Mouse (Mus musculus): ENCODE measurements around the gene Tmcc3. TPM values are rescaled to one million over a fixed set of nuclear protein-coding genes. Genes with fewer than 3 reads are reported as not detected.

Tmcc3 gene
- polyA plus RNA-seq, 1 experiment, result 22.1 TPM

DNA sequence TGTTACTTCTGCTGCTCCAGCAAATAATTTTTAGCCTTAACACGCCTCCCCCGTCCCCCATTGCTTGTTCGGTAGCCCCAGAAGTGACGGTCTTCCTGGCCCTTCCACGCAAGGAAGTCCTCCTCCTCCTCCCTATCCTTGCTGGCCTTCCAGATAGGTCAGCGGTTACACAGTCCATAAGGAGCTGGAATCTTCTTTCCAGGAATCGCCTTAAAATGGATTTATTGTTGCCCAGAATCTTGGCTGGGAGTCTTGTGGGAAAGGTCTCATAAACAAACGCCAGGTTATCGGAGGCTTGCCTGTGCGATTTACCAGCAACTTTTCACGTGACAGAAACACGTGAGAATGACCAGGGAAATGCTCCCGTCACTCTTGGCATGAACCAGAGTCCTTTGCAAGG lies 167.9 kb downstream of the Tmcc3 start:
- Histone ChIP-seq H3K27ac (ENCODE audit: insufficient read depth, low read depth, low read length) (no peak overlapping the region), H3K4me3 (ENCODE audit: insufficient read depth, low read length) (no peak overlapping the region), H3K4me1 (ENCODE audit: control insufficient read depth, insufficient read depth, low read length) (peaks cover 2% of the 10 kb centered on the region)
- TF ChIP-seq CTCF (IDR thresholded peaks at IDR 0.05; ENCODE audit: low read depth, low read length), result no peak
- TF ChIP-seq POLR2A (IDR thresholded peaks at IDR 0.05; ENCODE audit: borderline replicate concordance, low read depth, low read length), result no peak

DNA sequence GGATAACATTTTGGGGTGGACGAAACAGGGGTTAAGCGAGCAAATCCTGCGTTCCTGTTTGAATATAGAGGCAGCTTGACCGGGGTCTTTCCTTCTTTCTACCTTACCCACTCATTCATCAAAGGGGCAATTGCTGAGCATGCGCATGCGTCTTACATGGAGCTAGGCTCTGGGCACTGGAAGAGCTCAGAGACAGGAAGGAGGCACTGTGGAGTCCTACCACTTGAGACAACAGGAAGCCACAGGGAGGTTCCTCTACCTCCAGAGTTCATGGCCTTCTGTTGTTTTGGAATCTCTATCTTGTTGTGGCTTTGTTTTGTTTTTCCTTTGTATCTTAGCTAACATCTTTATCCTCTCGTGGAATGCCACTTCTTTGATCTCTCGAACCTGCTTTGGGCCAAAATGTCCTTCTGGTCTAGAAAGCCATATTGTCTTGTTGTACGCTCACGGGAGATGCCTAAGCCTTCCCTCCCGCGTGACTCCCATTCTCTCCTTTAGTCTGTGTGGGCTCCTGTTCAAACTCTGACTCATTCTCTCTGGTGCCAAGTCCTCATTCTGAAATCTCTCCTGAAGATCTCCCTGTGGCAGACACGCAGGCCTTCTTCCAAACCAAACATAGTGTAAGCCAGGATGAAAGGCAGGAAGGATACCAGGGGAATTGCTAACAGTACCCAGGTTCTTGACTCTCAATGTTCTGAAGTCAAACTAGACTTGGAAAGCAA lies 168.8 kb downstream of the Tmcc3 start:
- Histone ChIP-seq H3K4me1 (ENCODE audit: control insufficient read depth, insufficient read depth, low read length) (no peaks in the 10 kb centered on the region), H3K4me3 (ENCODE audit: insufficient read depth, low read length) (no peak overlapping the region), H3K27ac (ENCODE audit: insufficient read depth, low read depth, low read length) (no peak overlapping the region)
- TF ChIP-seq POLR2A (IDR thresholded peaks at IDR 0.05; ENCODE audit: borderline replicate concordance, low read depth, low read length), result no peak
- no peak for TF ChIP-seq CTCF (IDR thresholded peaks at IDR 0.05; ENCODE audit: low read depth, low read length)

DNA sequence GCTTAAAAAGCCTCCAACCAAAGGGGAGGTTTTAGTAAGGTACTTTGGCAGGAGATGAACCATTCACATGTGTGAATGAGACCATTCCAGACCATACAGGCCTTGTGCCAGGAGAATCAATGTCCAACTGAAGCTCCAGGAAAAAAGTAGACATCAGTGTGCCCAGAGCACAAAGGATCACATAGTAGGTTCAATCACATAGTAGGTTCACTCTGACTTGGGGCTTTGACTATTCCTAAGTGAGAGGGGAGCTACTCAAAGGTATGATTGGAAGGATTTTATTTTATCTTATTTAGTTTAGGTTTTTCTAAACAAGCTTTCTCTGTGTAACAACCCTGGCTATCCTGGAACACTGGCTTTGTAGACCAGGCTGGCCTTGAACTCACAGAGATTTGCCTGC lies 169.9 kb downstream of the Tmcc3 start:
- Histone ChIP-seq H3K27ac (ENCODE audit: insufficient read depth, low read depth, low read length) (no peak overlapping the region), H3K4me3 (ENCODE audit: insufficient read depth, low read length) (no peak overlapping the region), H3K4me1 (ENCODE audit: control insufficient read depth, insufficient read depth, low read length) (peaks cover 4% of the 10 kb centered on the region; the same call in 1 of the 2 replicates)
- TF ChIP-seq POLR2A (IDR thresholded peaks at IDR 0.05; ENCODE audit: borderline replicate concordance, low read depth, low read length), result no peak
- TF ChIP-seq CTCF (IDR thresholded peaks at IDR 0.05; ENCODE audit: low read depth, low read length), result no peak

DNA sequence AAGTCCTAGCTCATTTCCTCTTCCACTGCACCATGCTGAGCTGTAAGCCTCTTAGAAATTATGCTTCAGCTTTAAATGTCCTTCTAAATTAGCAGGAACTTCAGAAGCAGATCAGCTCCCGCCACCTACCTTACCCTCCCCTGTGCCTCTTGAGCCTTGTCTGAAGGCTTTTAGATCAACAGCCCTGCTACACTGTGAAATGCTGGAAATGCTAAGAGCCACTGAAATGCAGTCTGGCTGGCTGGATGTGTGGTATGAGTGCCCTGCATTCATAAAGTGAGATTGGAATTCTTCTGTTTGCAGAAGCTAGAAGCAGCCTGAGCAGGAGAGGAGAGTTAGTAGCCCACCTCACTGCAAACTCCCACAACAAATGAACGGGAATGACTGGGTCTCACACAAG lies 174.4 kb downstream of the Tmcc3 start:
- TF ChIP-seq POLR2A (IDR thresholded peaks at IDR 0.05; ENCODE audit: borderline replicate concordance, low read depth, low read length), result no peak
- no peak for TF ChIP-seq CTCF (IDR thresholded peaks at IDR 0.05; ENCODE audit: low read depth, low read length)
- no peak overlapping the region for H3K4me3 ChIP-seq (ENCODE audit: insufficient read depth, low read length)
- H3K4me1 ChIP-seq (ENCODE audit: control insufficient read depth, insufficient read depth, low read length), result peaks cover 11% of the 10 kb centered on the region
- no peak overlapping the region for H3K27ac ChIP-seq (ENCODE audit: insufficient read depth, low read depth, low read length)

DNA sequence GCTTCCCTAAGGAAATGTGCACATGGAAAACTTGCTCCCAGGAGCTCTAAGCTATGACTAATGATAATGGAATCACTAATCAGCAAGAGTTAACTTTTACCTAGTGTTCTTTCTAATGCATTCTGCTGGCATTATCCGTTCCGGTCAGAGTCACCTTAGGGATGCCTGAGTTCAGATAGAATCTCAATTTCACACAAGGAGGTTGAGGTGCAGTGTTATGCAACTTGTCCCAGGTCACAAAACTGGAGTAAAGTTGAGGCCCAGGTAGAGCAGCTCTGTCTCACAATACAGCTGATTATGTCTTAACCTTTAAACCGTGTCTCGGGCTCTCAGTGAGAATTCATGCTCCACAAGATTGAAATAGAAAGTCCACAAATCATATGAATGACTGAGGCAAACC lies 177.8 kb downstream of the Tmcc3 start:
- TF ChIP-seq CTCF (IDR thresholded peaks at IDR 0.05; ENCODE audit: low read depth, low read length) (no peak), POLR2A (IDR thresholded peaks at IDR 0.05; ENCODE audit: borderline replicate concordance, low read depth, low read length) (no peak)
- H3K4me1 ChIP-seq (ENCODE audit: control insufficient read depth, insufficient read depth, low read length), result peaks cover 11% of the 10 kb centered on the region
- no peak overlapping the region for H3K27ac ChIP-seq (ENCODE audit: insufficient read depth, low read depth, low read length)
- H3K4me3 ChIP-seq (ENCODE audit: insufficient read depth, low read length), result no peak overlapping the region

DNA sequence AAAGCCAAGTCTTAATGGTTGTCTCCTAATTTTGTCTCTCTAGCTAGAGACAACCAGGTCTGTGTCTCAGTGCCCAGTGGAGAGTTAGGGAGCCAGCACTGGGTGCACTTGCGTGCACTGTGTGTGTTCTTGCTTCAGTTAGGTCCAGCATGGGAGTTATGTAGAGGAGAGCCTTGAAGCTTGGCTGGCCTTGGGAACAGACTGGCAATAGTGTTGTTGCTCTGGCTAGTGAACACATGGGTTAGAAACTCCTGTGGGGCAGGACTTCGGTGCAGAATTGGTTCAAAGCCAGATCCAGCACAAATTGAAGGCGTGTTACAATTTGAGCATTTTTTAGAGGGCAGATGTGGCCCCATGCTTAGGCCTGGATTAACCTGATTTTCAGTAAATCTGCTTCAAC lies 179.3 kb downstream of the Tmcc3 start:
- peaks cover 11% of the 10 kb centered on the region for H3K4me1 ChIP-seq (ENCODE audit: control insufficient read depth, insufficient read depth, low read length)

DNA sequence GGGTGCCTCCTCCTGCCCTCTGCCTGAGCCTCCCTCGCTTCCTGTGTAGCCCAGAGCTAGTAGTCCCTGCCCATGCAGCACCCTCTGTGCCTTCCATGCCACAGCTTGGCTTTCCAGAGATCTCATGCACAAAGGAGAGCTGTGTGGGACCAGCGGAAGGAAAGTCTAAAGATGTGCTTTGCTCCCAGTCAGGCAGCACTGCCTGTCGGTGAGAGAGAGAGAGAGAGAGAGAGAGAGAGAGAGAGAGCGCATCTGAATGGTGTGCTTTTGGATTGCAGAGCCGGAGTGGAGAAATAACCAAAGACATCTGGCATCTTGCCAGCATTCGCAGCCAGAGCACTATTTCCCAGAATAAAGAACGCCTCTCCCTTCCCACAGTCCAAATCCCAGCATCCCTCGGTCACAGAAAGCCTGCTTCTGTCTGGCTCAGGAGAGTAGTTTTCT lies 182.7 kb downstream of the Tmcc3 start:
- H3K4me3 ChIP-seq (ENCODE audit: insufficient read depth, low read length), result no peak overlapping the region
- TF ChIP-seq POLR2A (IDR thresholded peaks at IDR 0.05; ENCODE audit: borderline replicate concordance, low read depth, low read length) (no peak), CTCF (IDR thresholded peaks at IDR 0.05; ENCODE audit: low read depth, low read length) (no peak)
- H3K4me1 ChIP-seq (ENCODE audit: control insufficient read depth, insufficient read depth, low read length), result no peaks in the 10 kb centered on the region
- no peak overlapping the region for H3K27ac ChIP-seq (ENCODE audit: insufficient read depth, low read depth, low read length)

More for the DNA sequence above, 179.3 kb downstream of the Tmcc3 start:
- Histone ChIP-seq H3K4me3 (ENCODE audit: insufficient read depth, low read length) (no peak overlapping the region), H3K27ac (ENCODE audit: insufficient read depth, low read depth, low read length) (no peak overlapping the region)
- TF ChIP-seq POLR2A (IDR thresholded peaks at IDR 0.05; ENCODE audit: borderline replicate concordance, low read depth, low read length), result no peak
- TF ChIP-seq CTCF (IDR thresholded peaks at IDR 0.05; ENCODE audit: low read depth, low read length), result no peak

DNA sequence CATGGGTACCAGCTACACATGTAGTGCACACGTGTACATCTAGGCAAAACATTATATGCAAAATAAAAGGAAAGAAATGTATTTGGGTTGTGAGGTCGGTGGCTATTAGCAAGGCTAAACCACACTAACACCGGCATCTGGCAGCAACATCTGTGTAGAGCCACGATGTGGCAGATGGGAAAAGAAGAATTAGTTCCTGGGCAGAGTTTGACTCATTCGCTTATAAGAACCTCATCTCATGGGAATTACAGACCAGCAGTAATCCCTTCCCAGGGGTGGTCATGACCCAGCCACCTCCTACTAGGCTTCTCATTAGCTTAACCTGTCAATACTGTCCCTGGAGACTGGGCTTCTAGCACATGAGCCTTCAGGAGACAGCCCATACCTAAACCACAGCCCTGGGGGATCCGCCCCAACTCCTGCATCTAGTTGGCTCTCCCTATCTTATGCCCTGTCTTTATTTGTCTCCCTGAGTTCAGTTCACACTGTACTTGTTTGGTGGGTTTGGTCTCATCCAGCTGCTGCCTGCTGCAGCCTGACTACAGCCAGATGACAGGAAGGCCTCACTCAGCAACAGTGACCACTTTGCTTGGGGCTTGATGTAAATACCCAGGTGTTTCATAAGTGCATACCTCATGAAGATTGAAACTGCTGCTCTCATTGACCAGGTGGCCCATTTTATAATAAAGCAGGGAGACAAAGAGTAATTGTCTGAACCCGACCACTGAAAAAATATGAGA lies 183.9 kb downstream of the Tmcc3 start:
- no peak overlapping the region for H3K27ac ChIP-seq (ENCODE audit: insufficient read depth, low read depth, low read length)
- TF ChIP-seq CTCF (IDR thresholded peaks at IDR 0.05; ENCODE audit: low read depth, low read length) (no peak), POLR2A (IDR thresholded peaks at IDR 0.05; ENCODE audit: borderline replicate concordance, low read depth, low read length) (no peak)
- H3K4me3 ChIP-seq (ENCODE audit: insufficient read depth, low read length), result no peak overlapping the region
- no peaks in the 10 kb centered on the region for H3K4me1 ChIP-seq (ENCODE audit: control insufficient read depth, insufficient read depth, low read length)

DNA sequence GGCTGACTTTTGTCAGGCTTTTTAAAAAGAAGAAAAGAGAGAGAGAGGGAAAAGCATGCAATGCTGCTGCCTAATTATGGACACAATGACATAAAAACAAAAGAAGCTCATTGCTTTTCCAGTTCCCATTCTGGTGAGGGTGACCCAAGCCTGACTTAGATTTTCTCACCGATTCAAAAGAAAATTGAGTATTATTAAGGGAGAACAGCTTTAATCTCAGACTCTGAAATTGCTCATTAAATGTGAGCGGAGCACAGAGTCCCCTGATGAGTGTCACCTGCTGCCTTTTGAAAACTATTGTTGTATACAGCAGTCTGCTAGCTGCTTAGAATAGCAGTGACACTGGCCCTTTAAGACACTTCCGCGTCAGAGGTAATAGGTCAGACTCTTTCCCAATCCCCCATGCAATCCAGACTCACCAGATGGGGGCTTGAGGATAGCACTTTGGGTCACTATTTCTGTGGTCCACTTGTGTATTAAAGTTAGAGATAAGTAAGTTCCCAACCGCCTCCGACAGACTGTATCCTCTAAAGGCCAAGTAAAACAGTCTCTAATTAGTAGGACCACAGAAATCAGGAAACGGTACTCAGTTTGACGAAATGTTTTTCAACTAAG lies 185.2 kb downstream of the Tmcc3 start:
- TF ChIP-seq POLR2A (IDR thresholded peaks at IDR 0.05; ENCODE audit: borderline replicate concordance, low read depth, low read length) (no peak), CTCF (IDR thresholded peaks at IDR 0.05; ENCODE audit: low read depth, low read length) (no peak)
- Histone ChIP-seq H3K4me3 (ENCODE audit: insufficient read depth, low read length) (no peak overlapping the region), H3K27ac (ENCODE audit: insufficient read depth, low read depth, low read length) (no peak overlapping the region), H3K4me1 (ENCODE audit: control insufficient read depth, insufficient read depth, low read length) (no peaks in the 10 kb centered on the region)

Data from bone marrow macrophage, adult 2 months (primary cell).